Mouse (Mus musculus): ENCODE data around the gene Cmtm5. TPM values are rescaled to one million over a fixed set of nuclear protein-coding genes. Genes with fewer than 3 reads are reported as not detected.
"Not testable (repeated sequence)": the region's sequence is repeated elsewhere in the genome, so short reads cannot be mapped to it uniquely, and the experiment has no call there.

The Cmtm5 gene
- polyA plus RNA-seq, 1 experiment from 2014 or later = 0.49 TPM

DNA sequence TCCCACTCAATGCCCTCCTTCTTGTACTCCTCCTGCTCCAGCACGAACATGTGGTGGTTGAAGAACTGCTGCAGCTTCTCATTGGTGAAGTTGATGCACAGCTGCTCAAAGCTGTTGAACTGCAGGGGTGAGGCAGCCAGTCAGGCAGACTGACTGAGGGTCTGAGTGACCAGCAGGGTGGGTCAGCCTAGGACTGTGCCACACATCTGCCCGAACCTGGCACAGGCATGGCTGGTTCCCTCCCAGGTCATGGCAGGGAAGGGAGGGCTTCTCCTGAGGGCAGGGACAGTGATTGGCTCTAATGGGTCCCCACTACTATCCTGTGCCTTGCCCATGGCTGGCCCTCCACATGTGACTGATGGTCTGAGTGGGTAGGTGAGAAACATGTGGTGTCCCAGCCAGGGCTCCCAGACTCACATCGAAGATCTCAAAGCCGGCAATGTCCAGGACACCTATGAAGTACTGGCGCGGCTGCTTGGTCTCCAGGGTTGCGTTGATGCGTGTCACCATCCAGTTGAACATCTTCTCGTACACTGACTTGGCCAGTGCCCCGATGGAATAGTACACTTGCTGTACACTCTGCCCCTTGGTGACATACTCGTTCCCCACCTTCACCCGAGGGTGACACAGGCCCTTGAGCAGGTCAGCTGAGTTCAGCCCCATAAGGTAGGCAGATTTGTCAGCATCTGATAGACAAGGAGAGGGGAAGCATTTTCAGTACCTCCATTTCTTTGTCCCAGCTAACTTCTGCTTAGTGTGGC, 24.0 kb downstream of the Cmtm5 start:
- Histone ChIP-seq H3K9ac (ENCODE audit: low read depth, low read length) (peak overlapping the region; percentile 86), H3K27ac (ENCODE audit: low read depth, low read length) (peak overlapping the region; percentile 95), H3K4me3 (ENCODE audit: low read depth, low read length) (peak overlapping the region; percentile 51), H3K4me2 (peak overlapping the region; percentile 66)
- 73% methylated on average over 12 of the region's 12 CpGs for WGBS (ENCODE audit: insufficient replicate concordance)
- not testable (repeated sequence) for H3K27me3 ChIP-seq (ENCODE audit: control insufficient read depth, insufficient read depth, low read length); H3K9me3 ChIP-seq (replicated peaks; ENCODE audit: control insufficient read depth, low read length); H3K36me3 ChIP-seq (ENCODE audit: control insufficient read depth, insufficient read depth, low read length); H3K4me1 ChIP-seq (ENCODE audit: control insufficient read depth, insufficient read depth, low read length)
- ATAC-seq (replicated peaks; ENCODE audit: insufficient number of reproducible peaks, low FRiP score, low TSS enrichment) = 0 out of 2 replicates have a peak, but pooled peaks have one; percentile 15

DNA sequence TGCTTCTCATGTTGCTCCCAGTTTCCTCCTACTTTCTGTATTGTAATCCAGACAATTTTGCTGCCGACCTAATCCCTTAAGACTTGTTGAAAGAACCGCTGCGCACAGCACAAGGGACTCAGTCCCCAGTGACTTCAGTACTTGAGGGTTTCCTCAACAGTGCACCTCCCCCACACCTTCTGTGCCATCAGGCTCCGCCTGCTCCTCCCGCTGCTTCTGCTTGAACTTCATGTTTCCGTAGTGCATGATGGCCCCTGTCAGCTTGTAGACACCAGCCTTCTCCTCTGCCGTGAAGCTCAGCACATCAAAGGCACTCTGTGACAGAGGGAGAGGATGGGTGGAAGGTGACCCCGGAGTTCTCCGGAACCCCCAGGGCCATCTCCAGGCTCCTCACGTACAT, 24.7 kb downstream of the Cmtm5 start:
- Histone ChIP-seq H3K4me1 (ENCODE audit: control insufficient read depth, insufficient read depth, low read length) (no peaks in the 10 kb centered on the region), H3K4me2 (peak overlapping the region; percentile 66), H3K9ac (ENCODE audit: low read depth, low read length) (peak overlapping the region; percentile 86), H3K9me3 (replicated peaks; ENCODE audit: control insufficient read depth, low read length) (no peaks in the 10 kb centered on the region), H3K27ac (ENCODE audit: low read depth, low read length) (peak overlapping the region; percentile 95), H3K36me3 (ENCODE audit: control insufficient read depth, insufficient read depth, low read length) (peaks cover 2% of the 10 kb centered on the region; the same call in 1 of the 2 replicates), H3K4me3 (ENCODE audit: low read depth, low read length) (peak overlapping the region; percentile 51), H3K27me3 (ENCODE audit: control insufficient read depth, insufficient read depth, low read length) (no peaks in the 10 kb centered on the region; the same call in 1 of the 2 replicates)
- WGBS (ENCODE audit: insufficient replicate concordance) = 41% methylated on average over 10 of the region's 10 CpGs
- no peak for ATAC-seq (replicated peaks; ENCODE audit: insufficient number of reproducible peaks, low FRiP score, low TSS enrichment)

DNA sequence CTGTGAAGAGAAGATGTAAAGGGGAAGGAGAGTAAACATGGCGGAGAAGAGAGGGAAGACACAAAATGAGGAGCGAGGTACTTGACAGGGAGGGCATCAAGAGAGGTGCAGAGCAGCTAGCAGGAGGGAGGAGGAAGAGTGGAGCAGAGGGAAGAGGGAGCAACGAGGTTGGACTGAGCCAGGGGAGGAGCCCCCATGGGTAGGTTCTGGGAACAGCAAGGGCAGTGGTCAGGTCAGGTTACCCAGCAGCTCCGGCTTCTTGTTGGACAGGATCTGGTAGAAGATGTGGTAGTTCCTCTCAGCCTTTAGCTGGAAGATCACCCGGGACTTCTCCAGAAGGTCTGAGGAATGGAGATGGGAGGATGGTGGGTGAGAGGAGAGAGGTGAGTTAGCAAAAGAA, 25.4 kb downstream of the Cmtm5 start:
- peak overlapping the region; percentile 66 for H3K4me2 ChIP-seq
- H3K4me3 ChIP-seq (ENCODE audit: low read depth, low read length) = peak overlapping the region; percentile 51
- H3K27me3 ChIP-seq (ENCODE audit: control insufficient read depth, insufficient read depth, low read length) = no peaks in the 10 kb centered on the region; the same call in 1 of the 2 replicates
- peaks cover 2% of the 10 kb centered on the region; the same call in 1 of the 2 replicates for H3K36me3 ChIP-seq (ENCODE audit: control insufficient read depth, insufficient read depth, low read length)
- no peaks in the 10 kb centered on the region for H3K9me3 ChIP-seq (replicated peaks; ENCODE audit: control insufficient read depth, low read length)
- peak overlapping the region; percentile 86 for H3K9ac ChIP-seq (ENCODE audit: low read depth, low read length)
- 57% methylated on average over 5 of the region's 5 CpGs for WGBS (ENCODE audit: insufficient replicate concordance)
- no peaks in the 10 kb centered on the region for H3K4me1 ChIP-seq (ENCODE audit: control insufficient read depth, insufficient read depth, low read length)
- peak overlapping the region; percentile 95 for H3K27ac ChIP-seq (ENCODE audit: low read depth, low read length)
- no peak for ATAC-seq (replicated peaks; ENCODE audit: insufficient number of reproducible peaks, low FRiP score, low TSS enrichment)

DNA sequence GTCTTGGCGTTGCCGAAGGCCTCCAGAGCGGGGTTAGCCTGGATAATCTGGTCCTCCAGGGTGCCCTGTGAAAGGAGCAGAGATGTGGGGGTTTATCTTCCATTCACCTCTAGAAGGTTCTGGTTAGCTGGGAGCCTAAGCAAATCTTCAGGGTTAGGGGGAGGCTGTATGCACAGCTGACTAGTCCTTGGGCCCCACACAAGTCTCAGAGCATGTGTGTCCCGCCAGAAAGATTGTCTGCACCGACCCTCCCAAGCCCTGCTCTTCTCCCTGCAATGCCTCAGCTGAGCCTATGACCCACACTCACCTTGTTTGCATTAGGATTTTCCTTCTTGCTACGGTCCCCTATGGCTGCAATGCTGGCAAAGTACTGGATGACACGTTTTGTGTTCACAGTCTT, 26.7 kb downstream of the Cmtm5 start:
- Histone ChIP-seq H3K9ac (ENCODE audit: low read depth, low read length) (peak overlapping the region; percentile 86), H3K27me3 (ENCODE audit: control insufficient read depth, insufficient read depth, low read length) (no peaks in the 10 kb centered on the region; the same call in 1 of the 2 replicates), H3K4me1 (ENCODE audit: control insufficient read depth, insufficient read depth, low read length) (peaks cover 3% of the 10 kb centered on the region; the same call in 1 of the 2 replicates), H3K4me2 (peak overlapping the region; percentile 66), H3K27ac (ENCODE audit: low read depth, low read length) (peak overlapping the region; percentile 95), H3K4me3 (ENCODE audit: low read depth, low read length) (peak overlapping the region; percentile 51), H3K36me3 (ENCODE audit: control insufficient read depth, insufficient read depth, low read length) (peaks cover 2% of the 10 kb centered on the region; the same call in 1 of the 2 replicates), H3K9me3 (replicated peaks; ENCODE audit: control insufficient read depth, low read length) (no peaks in the 10 kb centered on the region)
- WGBS (ENCODE audit: insufficient replicate concordance) = 63% methylated on average over 7 of the region's 7 CpGs
- ATAC-seq (replicated peaks; ENCODE audit: insufficient number of reproducible peaks, low FRiP score, low TSS enrichment) = no peak

DNA sequence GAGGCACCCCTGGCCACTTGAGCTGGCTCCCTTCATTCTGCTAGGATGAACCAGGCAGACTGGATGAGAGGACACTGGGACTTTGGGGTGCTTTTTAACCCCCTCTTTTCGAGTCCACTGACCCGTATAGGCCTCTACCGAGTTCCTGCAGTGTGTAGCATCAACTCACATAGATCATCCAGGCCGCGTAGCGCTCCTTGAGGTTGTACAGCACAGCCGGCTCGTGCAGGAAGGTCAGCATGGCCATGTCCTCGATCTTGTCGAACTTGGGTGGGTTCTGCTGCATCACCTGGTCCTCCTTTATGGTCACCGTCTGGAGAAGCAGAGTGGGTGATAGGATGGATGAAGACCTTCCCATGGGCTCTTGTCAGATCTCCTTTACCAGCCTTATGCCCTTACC, 27.7 kb downstream of the Cmtm5 start:
- Histone ChIP-seq H3K27ac (ENCODE audit: low read depth, low read length) (peak overlapping the region; percentile 95), H3K9ac (ENCODE audit: low read depth, low read length) (peak overlapping the region; percentile 86), H3K27me3 (ENCODE audit: control insufficient read depth, insufficient read depth, low read length) (no peaks in the 10 kb centered on the region; the same call in 1 of the 2 replicates), H3K4me1 (ENCODE audit: control insufficient read depth, insufficient read depth, low read length) (peaks cover 7% of the 10 kb centered on the region; the same call in 1 of the 2 replicates), H3K9me3 (replicated peaks; ENCODE audit: control insufficient read depth, low read length) (no peaks in the 10 kb centered on the region), H3K4me3 (ENCODE audit: low read depth, low read length) (peak overlapping the region; percentile 51), H3K36me3 (ENCODE audit: control insufficient read depth, insufficient read depth, low read length) (peaks cover 2% of the 10 kb centered on the region; the same call in 1 of the 2 replicates), H3K4me2 (peak overlapping the region; percentile 66)
- WGBS (ENCODE audit: insufficient replicate concordance) = 69% methylated on average over 11 of the region's 11 CpGs
- no peak for ATAC-seq (replicated peaks; ENCODE audit: insufficient number of reproducible peaks, low FRiP score, low TSS enrichment)

DNA sequence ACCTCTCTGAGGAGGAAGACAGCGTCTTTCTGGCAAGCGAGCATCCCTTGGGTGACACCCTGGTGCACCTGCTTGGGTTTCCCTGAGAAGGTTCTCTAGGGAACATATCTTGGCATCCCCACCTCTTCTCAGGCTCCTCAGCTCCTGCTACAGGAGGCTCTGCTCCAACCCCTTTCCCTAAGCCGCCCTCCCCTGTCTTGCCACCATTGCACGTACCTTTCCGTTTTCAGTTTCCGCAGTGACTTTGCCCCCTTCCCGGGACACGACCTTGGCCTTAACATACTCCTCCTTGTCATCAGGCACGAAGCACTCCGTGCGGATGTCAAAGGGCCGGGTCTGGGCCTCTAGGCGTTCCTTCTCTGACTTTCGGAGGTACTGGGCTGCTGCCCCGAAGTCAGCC, 29.0 kb downstream of the Cmtm5 start:
- Histone ChIP-seq H3K4me2 (peak overlapping the region; percentile 66), H3K4me3 (ENCODE audit: low read depth, low read length) (peak overlapping the region; percentile 51), H3K9me3 (replicated peaks; ENCODE audit: control insufficient read depth, low read length) (no peaks in the 10 kb centered on the region), H3K27me3 (ENCODE audit: control insufficient read depth, insufficient read depth, low read length) (no peaks in the 10 kb centered on the region; the same call in 1 of the 2 replicates), H3K27ac (ENCODE audit: low read depth, low read length) (peak overlapping the region; percentile 95), H3K9ac (ENCODE audit: low read depth, low read length) (peak overlapping the region; percentile 86), H3K4me1 (ENCODE audit: control insufficient read depth, insufficient read depth, low read length) (peaks cover 16% of the 10 kb centered on the region), H3K36me3 (ENCODE audit: control insufficient read depth, insufficient read depth, low read length) (peaks cover 2% of the 10 kb centered on the region; the same call in 1 of the 2 replicates)
- WGBS (ENCODE audit: insufficient replicate concordance) = 49% methylated on average over 15 of the region's 15 CpGs
- no peak for ATAC-seq (replicated peaks; ENCODE audit: insufficient number of reproducible peaks, low FRiP score, low TSS enrichment)

DNA sequence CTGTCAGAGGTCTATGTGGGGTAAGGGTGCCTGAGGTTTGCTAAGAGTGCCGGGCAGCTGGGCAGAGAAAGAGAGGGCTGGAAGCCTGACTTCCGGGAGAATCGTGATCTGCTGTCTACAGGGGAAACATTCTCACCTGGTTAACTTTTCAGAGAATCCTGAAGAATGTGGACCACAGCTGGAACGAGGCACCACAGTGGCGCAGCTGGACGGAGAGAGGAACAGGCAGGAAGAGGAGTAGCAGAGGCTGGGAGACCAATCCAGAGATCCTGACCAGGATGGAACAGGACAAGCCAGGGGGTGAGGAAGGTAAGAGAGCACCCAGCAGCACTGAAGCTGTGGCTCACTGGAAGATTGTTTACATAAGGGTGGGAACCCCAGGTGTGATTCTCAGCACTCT, 29.6 kb downstream of the Cmtm5 start:
- H3K4me2 ChIP-seq = peak overlapping the region; percentile 66
- H3K9me3 ChIP-seq (replicated peaks; ENCODE audit: control insufficient read depth, low read length) = no peaks in the 10 kb centered on the region
- peak overlapping the region; percentile 86 for H3K9ac ChIP-seq (ENCODE audit: low read depth, low read length)
- WGBS (ENCODE audit: insufficient replicate concordance) = 51% methylated on average over 6 of the region's 6 CpGs
- H3K27me3 ChIP-seq (ENCODE audit: control insufficient read depth, insufficient read depth, low read length) = no peaks in the 10 kb centered on the region; the same call in 1 of the 2 replicates
- H3K36me3 ChIP-seq (ENCODE audit: control insufficient read depth, insufficient read depth, low read length) = peaks cover 2% of the 10 kb centered on the region; the same call in 1 of the 2 replicates
- peaks cover 18% of the 10 kb centered on the region for H3K4me1 ChIP-seq (ENCODE audit: control insufficient read depth, insufficient read depth, low read length)
- H3K4me3 ChIP-seq (ENCODE audit: low read depth, low read length) = peak overlapping the region; percentile 51
- ATAC-seq (replicated peaks; ENCODE audit: insufficient number of reproducible peaks, low FRiP score, low TSS enrichment) = no peak
- H3K27ac ChIP-seq (ENCODE audit: low read depth, low read length) = peak overlapping the region; percentile 95

DNA sequence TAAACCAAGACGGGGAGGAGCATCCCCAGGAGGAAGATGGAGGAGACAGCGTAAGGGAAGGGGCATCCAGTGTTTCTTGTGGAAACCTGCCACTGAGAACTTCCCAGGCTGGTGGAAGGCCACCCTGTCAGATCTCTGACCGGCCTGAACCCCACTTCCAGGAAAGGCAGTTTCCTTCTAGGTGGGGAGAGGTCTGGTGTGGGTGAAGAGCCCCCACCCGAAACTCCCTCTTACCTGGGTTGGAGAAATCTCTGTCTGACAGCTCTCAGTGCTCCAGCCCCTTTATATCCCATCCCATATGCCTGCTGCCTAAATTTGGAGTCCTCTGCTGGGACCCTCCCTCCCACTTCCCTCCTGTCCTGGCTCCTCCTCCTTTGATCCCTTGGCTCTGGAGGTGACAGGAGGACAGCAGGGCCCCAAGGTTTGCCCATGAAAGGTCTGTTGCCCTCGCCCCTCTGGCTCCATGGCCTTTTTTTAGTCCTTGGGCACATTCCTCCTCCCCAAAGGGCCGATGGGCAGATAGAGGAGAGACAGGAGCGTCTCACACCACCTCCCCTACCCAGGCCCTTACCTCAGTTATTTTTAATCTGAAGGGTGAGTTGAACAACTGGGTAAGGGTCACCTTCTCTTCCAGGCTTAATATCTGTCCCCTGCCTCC, 30.4 kb downstream of the Cmtm5 start, which contains the start of gene Myh6:
Gene Myh6, minus strand, starts transcription at position 608 of the 658 bp plus-strand sequence.
- Histone ChIP-seq H3K27ac (ENCODE audit: low read depth, low read length) (peak within 1 kb of the TSS; percentile 95), H3K4me1 (ENCODE audit: control insufficient read depth, insufficient read depth, low read length) (peaks cover 20% of the 10 kb centered on the region), H3K9ac (ENCODE audit: low read depth, low read length) (peak within 1 kb of the TSS; percentile 86), H3K27me3 (ENCODE audit: control insufficient read depth, insufficient read depth, low read length) (no peaks in the 10 kb centered on the region; the same call in 1 of the 2 replicates), H3K4me2 (peak within 1 kb of the TSS; percentile 66), H3K36me3 (ENCODE audit: control insufficient read depth, insufficient read depth, low read length) (peaks cover 2% of the 10 kb centered on the region; the same call in 1 of the 2 replicates), H3K4me3 (ENCODE audit: low read depth, low read length) (peak within 1 kb of the TSS; percentile 51), H3K9me3 (replicated peaks; ENCODE audit: control insufficient read depth, low read length) (no peaks in the 10 kb centered on the region)
- peak; percentile 53 for ATAC-seq (replicated peaks; ENCODE audit: insufficient number of reproducible peaks, low FRiP score, low TSS enrichment)
- WGBS (ENCODE audit: insufficient replicate concordance) = 37% methylated on average over 7 of the region's 7 CpGs

Measured in heart, embryonic 11.5 days (tissue).